Mouse (Mus musculus) lung, adult 2 months (tissue): Measurements from ENCODE around the gene 2010109A12Rik.

Experiments used
- CTCF ChIP-seq: fragments of 200-500 bp; IDR thresholded peaks from 2 replicates; pipeline ENCODE4 v1.5.1; 2011; ENCODE audit warnings: mild to moderate bottlenecking, low read length, control low read depth; ENCODE audit not compliant: insufficient read depth
- POLR2A ChIP-seq: fragments of 200-500 bp; IDR thresholded peaks from 2 replicates; pipeline ENCODE4 v1.6.1; 2011; ENCODE audit warnings: low read depth, mild to moderate bottlenecking, control low read depth, low read length, borderline replicate concordance; ENCODE audit errors: extremely low read depth

- TF ChIP-seq CTCF (no peak), POLR2A (no peak)
Measured at GRCm38 (mm10) chr5:93232838-93233237, 26.5 kb downstream of the 2010109A12Rik start.
